Mouse (Mus musculus): ENCODE measurements around the gene Gtf2a1l. TPM values are rescaled to one million over a fixed set of nuclear protein-coding genes. Genes with fewer than 3 reads are reported as not detected.

Gene Gtf2a1l
- polyA plus RNA-seq, 1 experiment: not detected

DNA sequence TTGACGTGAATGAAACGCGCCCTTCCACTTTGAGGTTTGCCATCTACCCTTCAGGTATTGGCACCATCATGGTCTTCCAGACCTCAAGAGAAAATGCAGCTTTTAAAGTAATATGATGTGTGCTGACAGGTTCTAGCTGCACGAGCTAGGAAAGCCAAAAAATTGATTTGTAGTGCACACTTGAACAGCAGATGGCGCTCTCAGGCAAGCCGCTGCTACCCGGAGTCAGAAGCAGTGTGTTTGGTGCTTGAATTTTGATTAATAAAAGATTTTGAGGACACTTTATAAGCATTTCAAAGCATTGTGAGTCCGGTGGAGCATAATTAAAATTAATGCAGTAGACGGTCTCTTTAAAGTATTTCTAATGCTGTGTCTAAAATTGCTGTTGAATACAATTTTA lies 16.4 kb upstream of the Gtf2a1l start:
- Histone ChIP-seq H3K27me3 (ENCODE audit: control insufficient read depth, insufficient read depth, insufficient read length) (no peaks in the 10 kb centered on the region), H3ac (ENCODE audit: control insufficient read depth, insufficient read length) (no peak overlapping the region), H3K4me2 (ENCODE audit: low read depth) (no peak overlapping the region), H3K4me3 (no peak overlapping the region), H3K79me2 (ENCODE audit: control insufficient read depth, insufficient read depth) (no peaks in the 10 kb centered on the region), H3K36me3 (ENCODE audit: control insufficient read depth, insufficient read depth) (no peaks in the 10 kb centered on the region)
- TF ChIP-seq TCF12 (IDR thresholded peaks at IDR 0.05; ENCODE audit: insufficient read depth, poor library complexity, severe bottlenecking) (no peak), TCF3 (IDR thresholded peaks at IDR 0.05; ENCODE audit: insufficient read length, low read depth) (no peak), MYOG (IDR thresholded peaks at IDR 0.05; ENCODE audit: control insufficient read depth in 1 of 3, insufficient read depth in 1 of 3, insufficient read length in 2 of 3, low read depth in 2 of 3) (no peak), CEBPB (IDR thresholded peaks at IDR 0.05; ENCODE audit: insufficient read depth, poor library complexity, severe bottlenecking) (no peak), MYOD1 (IDR thresholded peaks at IDR 0.05; ENCODE audit: control insufficient read depth in 1 of 3, insufficient read length in 2 of 3, low read depth in 2 of 3) (no peak), E2F4 (IDR thresholded peaks at IDR 0.05; ENCODE audit: insufficient read depth) (no peak), REST (IDR thresholded peaks at IDR 0.05; ENCODE audit: insufficient read depth, insufficient read length) (no peak), POLR2A (IDR thresholded peaks at IDR 0.05; ENCODE audit: insufficient read length, low read depth) (no peak), SRF (IDR thresholded peaks at IDR 0.05; ENCODE audit: control insufficient read depth, insufficient read length, low read depth) (no peak), USF1 (IDR thresholded peaks at IDR 0.05; ENCODE audit: low read depth) (no peak), MAX (IDR thresholded peaks at IDR 0.05; ENCODE audit: low read depth) (no peak), POLR2AphosphoS2 (IDR thresholded peaks at IDR 0.05; ENCODE audit: insufficient read length, low read depth) (no peak)

GRCm38 (mm10) chr17:88652702-88653374 lies 15.6 kb upstream of the Gtf2a1l start:
- Histone ChIP-seq H3K4me2 (ENCODE audit: low read depth) (no peak overlapping the region), H3K4me3 (no peak overlapping the region), H3K36me3 (ENCODE audit: control insufficient read depth, insufficient read depth) (no peaks in the 10 kb centered on the region), H3K79me2 (ENCODE audit: control insufficient read depth, insufficient read depth) (no peaks in the 10 kb centered on the region), H3ac (ENCODE audit: control insufficient read depth, insufficient read length) (no peak overlapping the region), H3K27me3 (ENCODE audit: control insufficient read depth, insufficient read depth, insufficient read length) (no peaks in the 10 kb centered on the region)
- TF ChIP-seq TCF3 (IDR thresholded peaks at IDR 0.05; ENCODE audit: insufficient read length, low read depth) (no peak), MYOD1 (IDR thresholded peaks at IDR 0.05; ENCODE audit: control insufficient read depth in 1 of 3, insufficient read length in 2 of 3, low read depth in 2 of 3) (peak in 1 of 3 experiments; percentile 30), MYOG (IDR thresholded peaks at IDR 0.05; ENCODE audit: control insufficient read depth in 1 of 3, insufficient read depth in 1 of 3, insufficient read length in 2 of 3, low read depth in 2 of 3) (peak in 1 of 3 experiments; percentile 31), MAX (IDR thresholded peaks at IDR 0.05; ENCODE audit: low read depth) (no peak)

GRCm38 (mm10) chr17:88653375-88653769 lies 15.1 kb upstream of the Gtf2a1l start:
- Histone ChIP-seq H3K79me2 (ENCODE audit: control insufficient read depth, insufficient read depth) (no peaks in the 10 kb centered on the region), H3K4me3 (no peak overlapping the region), H3K4me2 (ENCODE audit: low read depth) (no peak overlapping the region), H3K27me3 (ENCODE audit: control insufficient read depth, insufficient read depth, insufficient read length) (no peaks in the 10 kb centered on the region), H3K36me3 (ENCODE audit: control insufficient read depth, insufficient read depth) (no peaks in the 10 kb centered on the region), H3ac (ENCODE audit: control insufficient read depth, insufficient read length) (no peak overlapping the region)
- TF ChIP-seq MYOD1 (IDR thresholded peaks at IDR 0.05; ENCODE audit: control insufficient read depth in 1 of 3, insufficient read length in 2 of 3, low read depth in 2 of 3): no peak
- TF ChIP-seq TCF3 (IDR thresholded peaks at IDR 0.05; ENCODE audit: insufficient read length, low read depth): no peak
- no peak for TF ChIP-seq SRF (IDR thresholded peaks at IDR 0.05; ENCODE audit: control insufficient read depth, insufficient read length, low read depth)
- no peak for TF ChIP-seq USF1 (IDR thresholded peaks at IDR 0.05; ENCODE audit: low read depth)
- no peak for TF ChIP-seq MYOG (IDR thresholded peaks at IDR 0.05; ENCODE audit: control insufficient read depth in 1 of 3, insufficient read depth in 1 of 3, insufficient read length in 2 of 3, low read depth in 2 of 3)
- no peak for TF ChIP-seq E2F4 (IDR thresholded peaks at IDR 0.05; ENCODE audit: insufficient read depth)
- no peak for TF ChIP-seq MAX (IDR thresholded peaks at IDR 0.05; ENCODE audit: low read depth)
- no peak for TF ChIP-seq POLR2AphosphoS2 (IDR thresholded peaks at IDR 0.05; ENCODE audit: insufficient read length, low read depth)
- TF ChIP-seq REST (IDR thresholded peaks at IDR 0.05; ENCODE audit: insufficient read depth, insufficient read length): no peak
- TF ChIP-seq POLR2A (IDR thresholded peaks at IDR 0.05; ENCODE audit: insufficient read length, low read depth): no peak
- no peak for TF ChIP-seq CEBPB (IDR thresholded peaks at IDR 0.05; ENCODE audit: insufficient read depth, poor library complexity, severe bottlenecking)

GRCm38 (mm10) chr17:88658510-88658909 lies 9.9 kb upstream of the Gtf2a1l start:
- H3K4me3 ChIP-seq: no peak overlapping the region
- TF ChIP-seq TCF12 (IDR thresholded peaks at IDR 0.05; ENCODE audit: insufficient read depth, poor library complexity, severe bottlenecking) (no peak), TCF3 (IDR thresholded peaks at IDR 0.05; ENCODE audit: insufficient read length, low read depth) (no peak)
- H3K79me2 ChIP-seq (ENCODE audit: control insufficient read depth, insufficient read depth): no peaks in the 10 kb centered on the region
- H3ac ChIP-seq (ENCODE audit: control insufficient read depth, insufficient read length): no peak overlapping the region
- no peaks in the 10 kb centered on the region for H3K36me3 ChIP-seq (ENCODE audit: control insufficient read depth, insufficient read depth)
- H3K4me2 ChIP-seq (ENCODE audit: low read depth): no peak overlapping the region
- no peaks in the 10 kb centered on the region for H3K27me3 ChIP-seq (ENCODE audit: control insufficient read depth, insufficient read depth, insufficient read length)

DNA sequence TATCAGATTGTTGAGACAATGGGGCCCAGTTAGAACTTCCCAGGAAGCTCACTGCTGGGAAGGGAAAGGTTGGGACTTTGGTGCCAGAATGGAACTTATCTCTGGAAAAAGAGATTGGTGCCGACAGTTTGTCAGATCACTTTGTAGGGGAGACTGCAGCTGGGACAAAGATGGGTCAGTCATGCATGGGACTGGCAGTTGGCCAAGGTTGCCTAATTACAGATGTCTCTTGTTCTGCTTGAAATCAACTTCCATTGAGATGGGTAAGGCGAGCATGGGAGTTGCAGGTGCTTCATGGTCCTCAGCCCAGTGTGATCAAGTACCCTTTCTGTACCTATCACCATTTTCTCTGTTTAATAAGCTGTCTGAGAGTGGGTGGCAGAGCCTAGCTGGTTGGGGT lies 2.4 kb upstream of the Gtf2a1l start:
- Histone ChIP-seq H3K4me2 (ENCODE audit: low read depth) (no peak overlapping the region), H3K79me2 (ENCODE audit: control insufficient read depth, insufficient read depth) (no peaks in the 10 kb centered on the region), H3ac (ENCODE audit: control insufficient read depth, insufficient read length) (no peak overlapping the region), H3K36me3 (ENCODE audit: control insufficient read depth, insufficient read depth) (no peaks in the 10 kb centered on the region), H3K4me3 (no peak overlapping the region), H3K27me3 (ENCODE audit: control insufficient read depth, insufficient read depth, insufficient read length) (no peaks in the 10 kb centered on the region)
- TF ChIP-seq TCF12 (IDR thresholded peaks at IDR 0.05; ENCODE audit: insufficient read depth, poor library complexity, severe bottlenecking) (no peak), MYOG (IDR thresholded peaks at IDR 0.05; ENCODE audit: control insufficient read depth in 1 of 3, insufficient read depth in 1 of 3, insufficient read length in 2 of 3, low read depth in 2 of 3) (no peak), TCF3 (IDR thresholded peaks at IDR 0.05; ENCODE audit: insufficient read length, low read depth) (no peak), POLR2A (IDR thresholded peaks at IDR 0.05; ENCODE audit: insufficient read length, low read depth) (no peak), POLR2AphosphoS2 (IDR thresholded peaks at IDR 0.05; ENCODE audit: insufficient read length, low read depth) (no peak), E2F4 (IDR thresholded peaks at IDR 0.05; ENCODE audit: insufficient read depth) (no peak), MYOD1 (IDR thresholded peaks at IDR 0.05; ENCODE audit: control insufficient read depth in 1 of 3, insufficient read length in 2 of 3, low read depth in 2 of 3) (no peak), USF1 (IDR thresholded peaks at IDR 0.05; ENCODE audit: low read depth) (no peak), REST (IDR thresholded peaks at IDR 0.05; ENCODE audit: insufficient read depth, insufficient read length) (no peak), MAX (IDR thresholded peaks at IDR 0.05; ENCODE audit: low read depth) (no peak), CEBPB (IDR thresholded peaks at IDR 0.05; ENCODE audit: insufficient read depth, poor library complexity, severe bottlenecking) (no peak), SRF (IDR thresholded peaks at IDR 0.05; ENCODE audit: control insufficient read depth, insufficient read length, low read depth) (no peak)
